Mouse (Mus musculus) left cerebral cortex, postnatal 10 days (tissue): Measurements from ENCODE around the gene Gm20517. TPM values are rescaled to one million over a fixed set of nuclear protein-coding genes. Genes with fewer than 3 reads are reported as not detected.
"Not testable (repeated sequence)": the region's sequence is repeated elsewhere in the genome, so short reads cannot be mapped to it uniquely, and the experiment has no call there.

Source experiments
- DNase-seq, 2 experiments: peaks; one replicate each; pipeline ENCODE4 v3.0.0; 2021 to 2022; ENCODE audit warnings: low spot score in 2 of 2, mixed read lengths in 1 of 2; ENCODE audit errors: extremely low spot score in 1 of 2
- intact Hi-C: fragments of 180-260 bp; cut with DNase I; formaldehyde crosslinking; loops from one replicate; pipeline ENCODE4 v1.15.1; 2025
- total RNA-seq, 2 experiments: library from RNA; stranded (reverse); gene quantifications; 2 replicates each; pipeline ENCODE4 v1.2.3; 2021

Gm20517 gene
- total RNA-seq, 2 experiments from 2014 or later, result 6.2 to 6.4 TPM

DNA sequence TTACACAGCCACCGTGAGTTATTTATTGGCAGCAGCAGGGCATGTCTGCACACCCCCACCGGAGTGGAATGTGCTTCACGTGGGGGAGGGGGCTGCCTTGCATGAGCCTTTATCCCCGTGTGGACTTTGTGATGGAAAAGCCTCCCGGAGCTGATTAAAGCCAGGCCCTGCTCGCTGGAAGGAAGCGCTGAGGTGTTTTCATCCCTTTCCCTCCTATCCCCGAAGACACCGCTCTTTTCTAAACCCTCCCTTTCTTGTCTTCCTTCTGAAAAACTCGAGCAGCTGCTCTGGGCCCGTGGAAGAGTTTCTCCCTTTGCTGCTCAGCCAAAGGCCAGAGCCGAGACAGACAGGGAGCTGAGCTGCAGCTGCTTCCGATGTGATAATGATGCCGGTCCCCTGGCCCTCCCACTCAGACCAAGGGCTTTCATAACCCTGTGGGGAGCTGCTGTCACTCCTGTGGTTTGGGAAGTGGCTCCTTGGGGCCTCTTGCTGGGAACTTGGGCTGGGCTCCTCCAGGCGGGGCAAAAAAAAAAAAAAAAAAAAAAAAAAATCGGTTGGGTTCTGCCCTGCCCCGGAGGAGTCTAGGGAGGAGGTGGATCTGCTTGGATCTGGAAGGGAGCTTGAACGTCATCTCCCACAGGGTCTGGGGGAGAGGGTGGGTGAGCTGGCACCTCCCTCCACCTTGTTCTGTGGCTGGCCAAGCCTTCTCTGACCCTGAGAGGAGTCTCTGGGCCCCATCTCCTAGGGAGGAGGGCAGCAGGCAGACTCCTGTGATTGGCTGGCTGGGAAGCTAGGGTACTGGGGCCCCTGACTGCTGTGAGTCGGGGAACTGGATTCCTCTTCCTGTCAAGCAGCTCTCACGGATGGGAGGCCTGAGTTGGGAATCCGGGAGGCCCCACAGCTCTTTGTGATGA, 15.9 kb upstream of the Gm20517 start:
- peak in 1 of 2 experiments; percentile 66 for DNase-seq
- intact Hi-C loops, result loop anchor here (2.0 kb wide), 1 partner anchor 85 kb away; no protein-coding TSS in a partner anchor

DNA sequence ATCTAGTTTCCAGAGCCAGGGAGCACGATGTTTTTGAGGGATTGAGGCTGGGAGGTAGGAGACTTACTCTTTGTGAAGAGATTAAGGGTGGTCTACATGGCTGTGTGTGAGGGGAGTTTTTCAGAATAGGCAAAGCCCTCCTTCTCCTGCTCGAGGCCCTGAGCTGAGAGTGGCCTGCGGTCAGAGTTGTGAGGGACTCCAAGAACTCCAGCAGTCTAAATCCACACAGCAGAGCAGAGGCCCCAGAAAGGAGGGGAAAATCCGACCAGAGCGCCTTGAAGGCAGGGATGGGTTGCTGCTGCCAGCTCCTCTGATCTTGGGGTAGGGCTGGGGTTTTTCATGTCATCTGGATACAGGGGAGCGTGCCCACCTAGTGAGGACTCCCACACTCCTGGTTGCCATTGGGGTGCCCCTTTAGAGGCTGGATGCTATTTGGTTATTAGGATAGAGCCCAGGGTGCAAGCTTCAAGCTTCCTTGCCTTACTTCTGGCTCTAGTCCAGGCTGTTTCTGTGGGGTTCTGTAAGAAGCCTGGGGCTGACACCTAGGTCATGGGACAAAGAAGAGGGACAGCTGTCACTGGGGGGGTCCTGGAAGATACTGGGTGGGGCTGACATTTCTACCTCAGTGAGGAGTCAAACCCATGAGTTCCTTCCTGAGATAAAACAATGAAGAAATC, 15.1 kb upstream of the Gm20517 start:
- DNase-seq, result no peak
- intact Hi-C loops, result no loop called here

DNA sequence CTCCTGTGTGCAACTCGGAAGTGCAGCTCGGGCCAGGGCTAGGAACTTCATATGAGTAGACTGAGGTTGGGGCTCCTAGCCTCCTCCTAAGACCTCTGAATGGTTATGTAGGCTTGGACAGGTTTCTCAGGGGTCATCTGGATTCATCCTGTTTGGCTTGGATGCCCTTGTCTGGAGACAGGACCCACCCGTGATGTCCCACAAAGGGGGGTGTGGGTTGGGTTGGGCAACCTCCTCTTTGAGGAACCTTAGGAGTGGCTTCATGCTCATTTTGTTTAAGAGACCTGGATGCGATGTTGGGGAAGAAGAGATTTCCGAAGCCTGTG, 14.6 kb upstream of the Gm20517 start:
- no peak for DNase-seq
- intact Hi-C loops, result no loop called here

DNA sequence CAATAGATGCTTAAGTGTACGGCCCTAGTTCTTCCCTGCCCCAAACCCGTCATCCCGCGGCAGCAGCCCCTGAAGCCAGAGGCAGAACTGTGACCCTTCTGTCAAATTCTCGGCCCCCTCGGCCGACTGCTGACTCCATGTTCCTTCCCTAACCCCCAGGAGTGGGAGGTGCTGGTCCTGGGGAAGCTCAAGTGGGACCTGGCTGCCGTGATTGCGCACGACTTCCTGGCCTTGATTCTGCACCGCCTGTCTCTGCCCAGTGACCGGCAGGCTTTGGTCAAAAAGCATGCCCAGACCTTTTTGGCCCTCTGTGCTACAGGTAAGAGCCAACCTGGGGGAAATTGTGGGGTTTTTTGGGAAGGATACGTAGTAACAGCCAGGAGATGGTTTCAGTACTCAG, 14.1 kb upstream of the Gm20517 start:
- peak in 1 of 2 experiments; percentile 29 for DNase-seq
- intact Hi-C loops, result no loop called here

DNA sequence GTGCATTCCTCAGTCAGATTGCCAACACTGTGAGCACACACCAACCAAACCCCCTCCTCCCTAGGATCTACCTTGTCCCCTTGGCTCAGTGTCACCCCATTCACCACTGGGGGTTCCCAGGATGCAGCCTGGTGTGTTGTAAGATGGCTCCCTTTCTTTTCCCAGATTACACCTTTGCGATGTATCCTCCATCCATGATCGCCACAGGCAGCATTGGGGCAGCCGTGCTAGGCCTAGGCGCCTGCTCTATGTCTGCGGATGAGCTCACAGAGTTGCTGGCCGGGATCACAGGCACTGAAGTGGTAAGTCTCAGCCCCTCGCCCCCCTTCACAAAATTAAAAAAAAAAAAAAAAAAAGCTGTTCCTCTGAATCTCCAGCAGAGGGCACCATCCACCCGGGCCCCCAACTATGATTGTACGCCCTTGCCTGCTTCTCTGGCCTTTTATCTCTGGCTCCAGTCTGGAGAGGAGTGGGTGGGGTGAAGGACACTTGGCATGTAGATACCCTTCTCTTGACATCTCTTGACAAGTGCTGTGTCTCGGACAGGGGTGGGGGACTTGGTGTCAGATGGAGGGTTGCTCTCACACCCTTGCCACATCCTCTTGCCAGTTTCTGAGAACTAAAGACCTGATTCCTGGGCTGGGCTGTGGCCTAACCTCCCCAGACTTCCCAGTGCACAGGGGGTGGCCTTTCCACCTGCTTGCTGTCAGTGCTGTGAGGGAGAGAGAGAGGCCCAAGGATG, 13.4 kb upstream of the Gm20517 start:
- peak in 1 of 2 experiments; percentile 49 for DNase-seq
- intact Hi-C loops, result no loop called here

DNA sequence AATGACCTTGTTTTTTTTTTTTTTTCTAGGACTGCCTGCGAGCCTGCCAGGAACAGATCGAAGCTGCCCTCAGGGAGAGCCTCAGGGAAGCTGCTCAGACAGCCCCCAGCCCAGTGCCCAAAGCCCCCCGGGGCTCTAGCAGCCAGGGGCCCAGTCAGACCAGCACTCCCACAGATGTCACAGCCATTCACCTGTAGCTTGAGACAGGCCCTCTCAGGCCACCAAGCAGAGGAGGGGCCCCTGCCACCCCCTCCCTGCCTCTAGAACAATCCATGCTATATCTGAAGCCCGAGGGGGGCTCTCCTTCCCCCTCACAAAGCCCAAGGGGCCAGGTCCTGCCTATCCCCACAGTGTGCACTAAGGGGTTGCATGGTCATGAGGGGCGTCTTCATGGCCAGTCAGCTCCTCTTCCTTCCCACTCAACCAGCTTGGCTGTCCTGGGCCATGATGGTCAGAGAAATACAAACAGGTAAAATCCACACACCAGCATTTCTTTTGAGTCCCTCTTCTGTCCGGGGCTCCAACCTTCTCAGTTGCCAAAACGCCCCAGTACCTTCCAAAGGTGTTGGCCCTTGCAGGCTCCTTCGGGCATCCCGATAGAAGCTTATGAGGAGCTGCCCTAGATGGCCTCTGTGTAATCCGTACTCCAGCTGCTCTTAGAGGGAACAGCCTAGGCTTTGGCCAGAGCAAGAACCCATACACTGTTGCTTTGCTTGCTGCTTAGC, 12.6 kb upstream of the Gm20517 start:
- intact Hi-C loops, result not testable (repeated sequence)
- peak in 1 of 2 experiments; percentile 27 for DNase-seq

DNA sequence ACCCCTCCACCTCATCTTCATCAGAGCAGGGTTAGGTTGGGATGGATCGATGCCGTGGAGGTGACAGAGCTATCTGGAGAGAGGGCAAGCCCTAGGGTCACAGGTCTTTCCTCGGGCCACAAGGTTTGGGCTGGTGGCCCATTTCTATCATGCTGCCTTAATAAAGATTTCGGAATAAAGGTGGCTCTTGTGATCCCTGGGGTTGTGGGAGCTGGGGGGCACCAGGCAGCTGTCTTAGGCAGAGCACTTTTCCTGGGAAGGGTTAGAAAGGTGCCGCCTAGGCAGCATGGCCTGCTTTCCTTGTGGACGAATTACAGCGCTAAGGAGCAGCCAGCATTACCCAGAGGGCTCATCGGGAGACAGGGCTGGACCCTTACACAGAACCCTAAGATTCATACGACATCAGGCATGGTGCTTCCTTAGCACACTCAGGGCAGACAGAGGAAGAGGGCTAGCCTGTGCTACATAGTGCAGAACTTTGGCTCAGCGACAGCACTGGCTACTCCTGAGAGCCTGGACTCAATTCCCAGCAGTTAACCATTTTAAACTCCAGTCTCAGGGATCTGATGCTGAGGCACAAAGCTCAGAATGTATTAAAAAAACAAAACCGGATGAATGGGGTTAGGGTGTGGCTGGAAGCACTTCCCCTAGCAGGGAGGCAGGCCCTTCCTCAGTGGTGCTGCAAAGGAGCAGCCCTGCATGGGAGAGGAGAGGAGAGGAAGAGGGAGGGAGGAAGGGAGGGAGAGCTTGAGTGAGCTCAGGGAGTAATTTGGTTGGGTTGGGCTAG, 11.7 kb upstream of the Gm20517 start:
- DNase-seq, result peak in 1 of 2 experiments; percentile 39
- intact Hi-C loops, result no loop called here

DNA sequence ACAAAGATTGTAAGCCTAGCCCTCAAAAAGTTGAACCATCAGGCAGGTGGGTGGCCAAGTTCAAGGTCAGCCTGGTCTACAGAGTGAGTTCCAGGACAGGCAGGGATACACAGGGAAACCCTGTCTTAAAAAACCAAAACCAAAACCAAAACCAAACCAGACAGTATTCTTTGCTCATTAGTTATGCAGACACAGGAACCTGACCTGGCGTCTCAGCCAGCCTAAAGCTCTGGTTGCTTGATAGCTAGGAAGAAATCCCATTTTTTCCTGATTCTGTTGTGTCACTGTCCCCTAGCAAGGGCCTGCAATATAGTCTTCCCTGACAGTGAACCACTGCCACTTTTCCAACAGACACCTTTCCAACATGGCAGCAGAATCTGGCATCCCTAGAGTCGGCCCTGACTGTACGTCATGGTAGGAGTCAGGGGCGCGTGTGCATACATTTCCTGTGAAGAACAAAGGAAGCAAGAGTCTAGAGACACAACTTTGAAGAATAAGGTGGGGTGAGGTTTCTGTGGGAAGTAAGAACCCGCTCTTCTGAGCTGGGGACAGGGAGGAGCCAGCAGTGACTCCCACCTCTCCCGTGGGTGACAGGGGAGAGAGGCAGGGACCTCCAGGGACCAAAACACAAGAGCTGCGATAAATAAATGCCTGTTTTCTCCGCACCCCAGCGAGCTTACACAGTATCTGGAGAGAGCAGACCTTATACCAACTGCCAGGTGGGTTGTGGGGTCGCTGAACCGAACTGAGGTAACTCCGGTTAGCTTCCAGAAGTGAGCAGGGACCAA, 10.6 kb upstream of the Gm20517 start:
- no peak for DNase-seq
- intact Hi-C loops, result no loop called here

DNA sequence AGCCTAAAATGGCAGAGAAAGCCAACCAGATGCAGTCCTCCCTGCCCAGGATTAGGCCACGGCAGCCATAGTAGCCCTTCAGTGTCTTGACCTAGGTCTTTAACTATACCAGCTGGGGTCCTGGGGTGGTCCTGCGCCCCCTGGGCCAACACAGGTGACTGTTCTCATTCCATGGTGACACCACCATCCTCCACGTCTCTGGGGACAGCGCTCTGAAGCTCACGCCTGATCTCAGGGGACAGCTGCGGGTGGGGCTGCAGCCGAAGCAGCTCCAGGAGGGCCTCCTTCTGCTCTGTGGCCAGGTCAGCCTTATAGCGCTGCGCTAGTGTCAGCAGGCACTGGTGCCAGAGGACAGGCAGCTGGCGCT, 10.0 kb upstream of the Gm20517 start:
- intact Hi-C loops, result no loop called here
- peak in 1 of 2 experiments; percentile 21 for DNase-seq

DNA sequence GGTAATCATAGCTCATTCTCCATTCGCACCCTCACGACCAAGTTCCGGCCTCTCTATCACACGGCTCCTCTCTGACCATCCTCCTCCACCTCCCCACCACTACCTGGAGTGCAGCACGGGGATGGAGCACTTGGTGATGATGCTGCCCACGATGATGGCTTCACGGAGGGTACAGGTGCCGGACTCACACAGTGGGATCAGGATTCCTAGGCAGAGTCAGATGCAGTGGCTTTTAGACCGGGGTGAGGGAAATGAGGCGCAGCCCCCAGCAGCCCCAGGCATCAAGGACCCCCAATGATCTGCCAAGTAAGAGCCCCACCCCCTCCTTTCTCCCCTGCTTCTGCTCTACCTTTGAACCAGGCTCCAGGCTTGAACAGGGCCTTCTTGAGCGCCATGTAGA, 9.1 kb upstream of the Gm20517 start:
- peak in 1 of 2 experiments; percentile 20 for DNase-seq
- intact Hi-C loops, result no loop called here

DNA sequence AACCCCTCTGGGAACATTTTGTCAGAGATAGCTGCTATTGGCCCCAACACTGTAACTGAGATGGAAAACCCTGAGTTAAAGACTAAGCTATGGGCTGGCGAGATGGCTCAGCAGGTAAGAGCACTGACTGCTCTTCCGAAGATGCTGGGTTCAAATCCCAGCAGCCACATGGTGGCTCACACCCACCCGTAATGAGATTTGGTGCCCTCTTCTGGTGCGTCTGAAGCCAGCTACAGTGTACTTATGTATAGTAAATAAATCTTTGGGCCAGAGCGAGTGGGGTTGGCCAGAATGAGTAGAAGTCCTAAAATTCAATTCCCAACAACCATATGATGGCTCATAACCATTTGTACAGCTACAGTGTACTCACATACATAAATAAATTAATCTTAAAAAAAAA, 5.2 kb upstream of the Gm20517 start:
- intact Hi-C loops, result no loop called here
- no peak for DNase-seq

DNA sequence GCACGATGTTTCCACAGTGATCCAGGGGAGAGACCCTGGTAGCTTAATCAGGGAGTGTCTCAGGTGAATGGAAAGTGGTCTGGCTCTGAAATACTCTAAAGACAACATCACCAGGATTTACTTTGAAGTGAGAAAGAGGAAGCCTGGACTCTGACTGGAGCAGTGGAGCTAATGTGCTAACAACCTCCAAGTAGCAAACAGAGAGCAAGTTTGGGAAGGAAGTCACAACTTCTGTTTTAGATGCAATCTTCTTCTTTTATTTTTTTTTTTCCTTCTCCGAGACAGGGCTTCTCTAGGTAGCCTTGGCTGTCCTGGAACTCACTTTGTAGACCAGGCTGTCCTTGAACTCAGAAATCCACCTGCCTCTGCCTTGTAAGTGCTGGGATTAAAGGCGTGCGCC, 2.2 kb upstream of the Gm20517 start:
- DNase-seq, result no peak
- intact Hi-C loops, result no loop called here

DNA sequence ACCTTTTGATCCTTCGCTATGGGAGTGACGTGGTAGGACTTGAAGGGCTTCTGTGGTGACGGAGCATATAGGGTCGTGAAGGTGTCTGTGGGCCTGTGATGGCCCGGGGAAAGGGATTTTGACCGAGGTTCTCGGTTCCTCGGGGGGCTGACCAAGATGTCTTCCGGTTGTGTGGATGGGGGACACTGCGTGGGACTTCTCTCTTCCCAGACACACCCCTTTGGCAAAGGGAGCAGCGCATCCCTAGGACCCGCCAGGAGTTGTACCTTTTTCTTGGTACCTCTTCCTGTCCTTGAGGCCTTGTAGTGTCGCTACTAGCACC, 233 bp downstream of the Gm20517 start:
- intact Hi-C loops, result no loop called here
- no peak for DNase-seq

DNA sequence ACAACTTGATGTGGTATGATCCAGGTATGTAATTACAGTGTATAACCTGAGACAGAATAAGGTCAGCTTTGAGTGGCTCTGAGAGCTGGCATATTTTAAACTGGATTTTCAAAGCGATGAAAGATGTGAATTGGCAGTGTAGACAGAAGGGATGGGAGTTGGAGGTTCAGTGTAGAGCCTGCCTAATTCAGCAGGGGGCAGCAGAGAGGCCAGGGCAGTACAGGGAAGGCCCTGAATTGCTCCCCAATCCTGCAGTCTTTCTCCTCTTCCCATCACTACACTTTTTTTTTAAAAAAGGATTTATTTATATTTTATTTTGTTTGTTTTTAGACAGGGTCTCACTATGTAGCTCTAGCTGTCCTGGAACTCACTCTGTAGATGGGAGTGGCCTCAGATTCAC, 2.6 kb downstream of the Gm20517 start:
- intact Hi-C loops, result no loop called here

DNA sequence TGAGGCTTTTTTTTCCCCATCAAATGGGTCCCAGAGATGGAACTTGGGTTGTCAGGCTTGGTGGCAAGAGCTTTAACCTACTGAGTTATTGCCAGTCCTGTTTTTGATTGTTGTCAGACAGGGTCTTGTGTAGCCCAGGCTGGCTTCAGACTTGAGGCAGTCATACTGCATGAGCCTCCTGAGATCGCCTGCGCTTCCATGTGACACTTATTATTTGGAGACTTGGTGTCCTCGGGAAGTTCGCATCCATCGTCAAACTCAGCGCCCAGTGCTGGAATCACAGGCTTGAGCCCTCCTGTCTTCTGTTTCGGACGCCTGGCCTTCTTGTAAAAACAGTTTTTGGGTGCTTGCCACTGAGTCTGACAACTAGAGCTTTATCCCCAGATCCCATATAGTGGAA, 4.7 kb downstream of the Gm20517 start:
- DNase-seq, result no peak
- intact Hi-C loops, result no loop called here

More for the DNA sequence above, 2.6 kb downstream of the Gm20517 start:
- DNase-seq, result no peak

DNA sequence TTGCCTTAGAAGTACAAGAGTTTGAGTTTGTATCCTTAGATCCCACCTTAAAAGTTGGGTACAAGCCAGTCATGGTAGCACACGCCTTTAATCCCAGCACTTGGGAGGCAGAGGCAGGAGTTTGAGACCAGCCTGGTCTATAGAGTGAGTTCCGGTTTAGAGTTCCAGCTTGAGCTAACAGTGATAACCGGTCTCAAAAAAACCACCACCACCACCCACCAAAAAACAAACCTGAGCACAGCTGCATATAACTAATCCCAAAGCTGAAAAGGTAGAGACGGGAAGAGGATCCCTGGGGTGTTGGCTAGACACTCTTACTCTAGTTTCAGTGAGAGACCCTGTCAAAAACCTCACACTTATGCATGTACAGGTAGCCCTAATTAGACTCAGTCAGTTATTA, 5.3 kb downstream of the Gm20517 start:
- intact Hi-C loops, result no loop called here
- DNase-seq, result no peak

DNA sequence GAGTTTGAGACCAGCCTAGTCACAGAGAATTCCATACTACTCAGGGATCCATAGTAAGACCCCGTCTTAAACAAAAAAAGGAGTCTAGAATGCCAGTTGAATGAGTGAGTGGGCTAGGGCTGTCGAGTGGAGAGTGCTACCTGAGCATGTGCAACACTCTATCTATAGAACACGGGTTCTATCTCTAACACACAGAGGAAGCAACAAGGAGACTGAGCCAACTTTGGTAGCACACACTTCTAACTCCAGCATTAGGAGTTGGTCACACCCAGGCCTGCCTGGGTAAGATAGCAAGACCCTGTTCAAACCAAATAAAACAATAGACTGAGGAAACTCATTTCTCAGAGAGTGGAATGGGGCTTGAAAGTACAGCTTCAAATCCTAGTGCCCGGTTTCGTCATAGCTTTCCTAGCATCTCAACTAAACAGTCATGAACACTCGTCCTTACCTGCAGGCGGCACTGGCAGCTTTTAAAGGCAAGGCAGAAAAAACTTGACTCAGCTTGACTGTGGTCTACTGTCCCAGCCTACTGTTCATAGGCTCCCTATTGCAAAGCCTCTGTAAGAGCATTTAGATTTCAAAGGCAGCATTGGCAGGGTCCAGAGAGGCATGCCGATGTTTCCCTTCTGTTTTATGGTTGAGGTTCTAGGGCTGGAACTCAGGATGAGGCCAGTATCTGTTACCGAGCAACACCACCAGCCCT, 6.4 kb downstream of the Gm20517 start:
- no peak for DNase-seq
- intact Hi-C loops, result no loop called here
